Mouse (Mus musculus): ENCODE results near the gene Gm5105. TPM values are rescaled to one million over a fixed set of nuclear protein-coding genes. Genes with fewer than 3 reads are reported as not detected.
A peak's percentile ranks its signal among the peaks of the same experiment; 100 is the strongest.

Gm5105 gene
- polyA plus RNA-seq, 1 experiment = not detected

GRCm38 (mm10) chr3:138030563-138030962, 36.6 kb downstream of the Gm5105 start:
- 0 out of 2 replicates have a peak, but pooled peaks cover 2% of the 10 kb centered on the region for H3K4me1 ChIP-seq (ENCODE audit: control insufficient read depth, insufficient read depth, low read length)
- no peak overlapping the region for H3K27ac ChIP-seq (ENCODE audit: insufficient read depth, low read length)
- H3K4me3 ChIP-seq (ENCODE audit: insufficient read depth, low read length) = no peak overlapping the region
- TF ChIP-seq POLR2A (IDR thresholded peaks at IDR 0.05; ENCODE audit: low read depth, low read length) = no peak
- no peak for TF ChIP-seq CTCF (IDR thresholded peaks at IDR 0.05; ENCODE audit: borderline replicate concordance, insufficient read depth, low read length)

- H3K4me1 ChIP-seq (ENCODE audit: control insufficient read depth, insufficient read depth, low read length) = 0 out of 2 replicates have a peak, but pooled peaks cover 2% of the 10 kb centered on the region
- H3K4me3 ChIP-seq (ENCODE audit: insufficient read depth, low read length) = no peak overlapping the region
- no peak overlapping the region for H3K27ac ChIP-seq (ENCODE audit: insufficient read depth, low read length)
- TF ChIP-seq POLR2A (IDR thresholded peaks at IDR 0.05; ENCODE audit: low read depth, low read length) (no peak), CTCF (IDR thresholded peaks at IDR 0.05; ENCODE audit: borderline replicate concordance, insufficient read depth, low read length) (no peak)
These were observed 37.8 kb downstream of the Gm5105 start for GRCm38 (mm10) chr3:138029351-138029750.

- Histone ChIP-seq H3K27ac (ENCODE audit: insufficient read depth, low read length) (peak overlapping the region; percentile 40; the same call in 1 of the 2 replicates), H3K4me1 (ENCODE audit: control insufficient read depth, insufficient read depth, low read length) (0 out of 2 replicates have a peak, but pooled peaks cover 2% of the 10 kb centered on the region), H3K4me3 (ENCODE audit: insufficient read depth, low read length) (no peak overlapping the region)
- TF ChIP-seq POLR2A (IDR thresholded peaks at IDR 0.05; ENCODE audit: low read depth, low read length) = no peak
- TF ChIP-seq CTCF (IDR thresholded peaks at IDR 0.05; ENCODE audit: borderline replicate concordance, insufficient read depth, low read length) = no peak
These were observed 39.4 kb downstream of the Gm5105 start for GRCm38 (mm10) chr3:138027575-138028362.

- Histone ChIP-seq H3K4me1 (ENCODE audit: control insufficient read depth, insufficient read depth, low read length) (0 out of 2 replicates have a peak, but pooled peaks cover 2% of the 10 kb centered on the region), H3K4me3 (ENCODE audit: insufficient read depth, low read length) (no peak overlapping the region), H3K27ac (ENCODE audit: insufficient read depth, low read length) (no peak overlapping the region)
- TF ChIP-seq POLR2A (IDR thresholded peaks at IDR 0.05; ENCODE audit: low read depth, low read length) (no peak), CTCF (IDR thresholded peaks at IDR 0.05; ENCODE audit: borderline replicate concordance, insufficient read depth, low read length) (no peak)
These were observed 40.9 kb downstream of the Gm5105 start for GRCm38 (mm10) chr3:138026286-138026685.

- Histone ChIP-seq H3K4me3 (ENCODE audit: insufficient read depth, low read length) (no peak overlapping the region), H3K27ac (ENCODE audit: insufficient read depth, low read length) (no peak overlapping the region), H3K4me1 (ENCODE audit: control insufficient read depth, insufficient read depth, low read length) (0 out of 2 replicates have a peak, but pooled peaks cover under 1% of the 10 kb centered on the region)
- TF ChIP-seq POLR2A (IDR thresholded peaks at IDR 0.05; ENCODE audit: low read depth, low read length) = no peak
- TF ChIP-seq CTCF (IDR thresholded peaks at IDR 0.05; ENCODE audit: borderline replicate concordance, insufficient read depth, low read length) = no peak
These were observed 44.5 kb downstream of the Gm5105 start for GRCm38 (mm10) chr3:138022651-138023050.

- Histone ChIP-seq H3K4me1 (ENCODE audit: control insufficient read depth, insufficient read depth, low read length) (no peaks in the 10 kb centered on the region), H3K4me3 (ENCODE audit: insufficient read depth, low read length) (no peak overlapping the region), H3K27ac (ENCODE audit: insufficient read depth, low read length) (no peak overlapping the region)
- TF ChIP-seq CTCF (IDR thresholded peaks at IDR 0.05; ENCODE audit: borderline replicate concordance, insufficient read depth, low read length) = no peak
- no peak for TF ChIP-seq POLR2A (IDR thresholded peaks at IDR 0.05; ENCODE audit: low read depth, low read length)
These were observed 45.2 kb downstream of the Gm5105 start for GRCm38 (mm10) chr3:138022003-138022402.

GRCm38 (mm10) chr3:138016810-138017209, 50.4 kb downstream of the Gm5105 start:
- Histone ChIP-seq H3K27ac (ENCODE audit: insufficient read depth, low read length) (no peak overlapping the region), H3K4me1 (ENCODE audit: control insufficient read depth, insufficient read depth, low read length) (no peaks in the 10 kb centered on the region), H3K4me3 (ENCODE audit: insufficient read depth, low read length) (no peak overlapping the region)
- TF ChIP-seq CTCF (IDR thresholded peaks at IDR 0.05; ENCODE audit: borderline replicate concordance, insufficient read depth, low read length) (no peak), POLR2A (IDR thresholded peaks at IDR 0.05; ENCODE audit: low read depth, low read length) (no peak)

GRCm38 (mm10) chr3:138014725-138015124, 52.5 kb downstream of the Gm5105 start:
- TF ChIP-seq CTCF (IDR thresholded peaks at IDR 0.05; ENCODE audit: borderline replicate concordance, insufficient read depth, low read length) (no peak), POLR2A (IDR thresholded peaks at IDR 0.05; ENCODE audit: low read depth, low read length) (no peak)
- no peaks in the 10 kb centered on the region for H3K4me1 ChIP-seq (ENCODE audit: control insufficient read depth, insufficient read depth, low read length)

GRCm38 (mm10) chr3:138012351-138012750, 54.8 kb downstream of the Gm5105 start:
- Histone ChIP-seq H3K27ac (ENCODE audit: insufficient read depth, low read length) (no peak overlapping the region), H3K4me1 (ENCODE audit: control insufficient read depth, insufficient read depth, low read length) (no peaks in the 10 kb centered on the region), H3K4me3 (ENCODE audit: insufficient read depth, low read length) (no peak overlapping the region)
- TF ChIP-seq POLR2A (IDR thresholded peaks at IDR 0.05; ENCODE audit: low read depth, low read length) (no peak), CTCF (IDR thresholded peaks at IDR 0.05; ENCODE audit: borderline replicate concordance, insufficient read depth, low read length) (no peak)

More at GRCm38 (mm10) chr3:138014725-138015124, 52.5 kb downstream of the Gm5105 start:
- Histone ChIP-seq H3K27ac (ENCODE audit: insufficient read depth, low read length) (no peak overlapping the region), H3K4me3 (ENCODE audit: insufficient read depth, low read length) (no peak overlapping the region)

- Histone ChIP-seq H3K27ac (ENCODE audit: insufficient read depth, low read length) (no peak overlapping the region), H3K4me1 (ENCODE audit: control insufficient read depth, insufficient read depth, low read length) (no peaks in the 10 kb centered on the region), H3K4me3 (ENCODE audit: insufficient read depth, low read length) (no peak overlapping the region)
- no peak for TF ChIP-seq CTCF (IDR thresholded peaks at IDR 0.05; ENCODE audit: borderline replicate concordance, insufficient read depth, low read length)
- TF ChIP-seq POLR2A (IDR thresholded peaks at IDR 0.05; ENCODE audit: low read depth, low read length) = no peak
These were observed 59.0 kb downstream of the Gm5105 start for GRCm38 (mm10) chr3:138008152-138008551.
